Mouse (Mus musculus) kidney, adult 2 months (tissue): ENCODE data around the gene Cct8.

Source experiments
- CTCF ChIP-seq: fragments of 200-500 bp; conservative IDR thresholded peaks from 2 replicates; pipeline ENCODE4 v1.5.1; 2011; ENCODE audit warnings: low read depth, mild to moderate bottlenecking, control low read depth, low read length, moderate library complexity, mixed read lengths; ENCODE audit not compliant: insufficient read depth, insufficient read length
- POLR2A ChIP-seq: fragments of 200-500 bp; IDR thresholded peaks from one replicate; pipeline ENCODE4 v1.6.1; 2011; ENCODE audit warnings: low read depth, low read length, control low read depth

- no peak for TF ChIP-seq CTCF
- no peak for TF ChIP-seq POLR2A
These were observed 42.4 kb downstream of the Cct8 start for GRCm38 (mm10) chr16:87453226-87453625.
